Mouse (Mus musculus) heart, postnatal 0 days (tissue): ENCODE data around the gene Gm16867. TPM values are rescaled to one million over a fixed set of nuclear protein-coding genes. Genes with fewer than 3 reads are reported as not detected.
A peak's percentile ranks its signal among the peaks of the same experiment; 100 is the strongest.
"Not testable (repeated sequence)": the region's sequence is repeated elsewhere in the genome, so short reads cannot be mapped to it uniquely, and the experiment has no call there.

ENCODE experiments used
- ATAC-seq: fragments of 200-750 bp; cut with Nextera tagmentation; 2 replicates; pipeline ENCODE4 v1.8.0; 2017; ENCODE audit warnings: low read depth, moderate number of reproducible peaks, moderate library complexity; ENCODE audit not compliant: insufficient read depth
- DNase-seq: peaks from one replicate; pipeline ENCODE4 v3.0.0-alpha.2; 2016; ENCODE audit warnings: low spot score
- H3K27ac ChIP-seq: fragments of 300-500 bp; sonication (generic); 2 replicates; pipeline ENCODE4 v1.5.1; 2014; ENCODE audit warnings: low read depth, mild to moderate bottlenecking
- H3K27me3 ChIP-seq: fragments of 300-500 bp; sonication (generic); 2 replicates; pipeline ENCODE4 v1.6.1; 2014; ENCODE audit warnings: low read length, mixed read lengths; ENCODE audit not compliant: control insufficient read depth, insufficient read depth
- H3K36me3 ChIP-seq: fragments of 300-500 bp; sonication (generic); replicated peaks from 2 replicates; pipeline ENCODE4 v1.6.1; 2014; ENCODE audit warnings: low read length, mixed read lengths; ENCODE audit not compliant: control insufficient read depth, insufficient read depth
- H3K4me1 ChIP-seq: fragments of 300-500 bp; sonication (generic); 2 replicates; pipeline ENCODE4 v1.6.1; 2014; ENCODE audit warnings: antibody characterized with exemption; ENCODE audit not compliant: control insufficient read depth, insufficient read depth
- H3K4me2 ChIP-seq: fragments of 300-500 bp; sonication (generic); 2 replicates; pipeline ENCODE4 v1.6.1; 2014; ENCODE audit warnings: low read depth, mild to moderate bottlenecking, low read length, moderate library complexity
- H3K4me3 ChIP-seq: fragments of 300-500 bp; sonication (generic); 2 replicates; pipeline ENCODE4 v1.5.1; 2014; ENCODE audit warnings: low read depth, low read length
- H3K9ac ChIP-seq: fragments of 300-500 bp; sonication (generic); replicated peaks from 2 replicates; pipeline ENCODE4 v1.6.1; 2014; ENCODE audit warnings: low read depth, low read length, mixed read lengths
- H3K9me3 ChIP-seq: fragments of 300-500 bp; sonication (generic); replicated peaks from 2 replicates; pipeline ENCODE4 v1.6.1; 2016; ENCODE audit warnings: low read length; ENCODE audit not compliant: control insufficient read depth
- whole genome bisulfite sequencing: fragments of 180-500 bp; shearing (Covaris S2); extraction: QIAGEN DNeasy Blood & Tissue Kit; methylation state at CpG from one replicate; pipeline ENCODE4 v1.1.7; 2014; 5-methylcytosine and 5-hydroxymethylcytosine counted together
- polyA plus RNA-seq: library from polyadenylated mRNA; unstranded; fragments of >200 nt; fragmentation: Nextera tagmentation; extraction: Ambion mirVana; gene quantifications from 2 replicates; pipeline ENCODE4 v1.2.1, GENCODE M21; 2015
- total RNA-seq: library from RNA; depleted of rRNA; stranded (reverse); fragments of >200 nt; gene quantifications from 2 replicates; pipeline ENCODE4 v1.2.3, GENCODE M21; 2014; ENCODE audit warnings: low replicate concordance

Gene Gm16867
- total and polyA plus RNA-seq, 2 experiments from 2014 or later: not detected

GRCm38 (mm10) chr14:69448845-69449244 is 54.3 kb downstream of the Gm16867 start:
- not testable (repeated sequence) for H3K4me1 ChIP-seq, ATAC-seq, H3K9me3 ChIP-seq, H3K27me3 ChIP-seq, H3K9ac ChIP-seq, DNase-seq, H3K36me3 ChIP-seq, H3K4me2 ChIP-seq, H3K4me3 ChIP-seq, H3K27ac ChIP-seq
- no CpG with 5 or more reads among the region's 10 CpGs for WGBS

- not testable (repeated sequence) for H3K27me3 ChIP-seq, H3K9me3 ChIP-seq, H3K27ac ChIP-seq, H3K4me3 ChIP-seq, H3K4me2 ChIP-seq, H3K36me3 ChIP-seq, H3K4me1 ChIP-seq, H3K9ac ChIP-seq, DNase-seq
- whole genome bisulfite sequencing: no CpG with 5 or more reads among the region's 1 CpGs
- ATAC-seq: peak; percentile 34; the same call in 1 of the 2 replicates
These were observed 56.2 kb downstream of the Gm16867 start for GRCm38 (mm10) chr14:69447006-69447405.

GRCm38 (mm10) chr14:69443092-69443692 is 60.0 kb downstream of the Gm16867 start:
- not testable (repeated sequence) for H3K27me3 ChIP-seq, H3K27ac ChIP-seq, H3K36me3 ChIP-seq, DNase-seq, H3K4me3 ChIP-seq, H3K4me2 ChIP-seq, H3K4me1 ChIP-seq, H3K9me3 ChIP-seq, H3K9ac ChIP-seq
- WGBS: no CpG with 5 or more reads among the region's 7 CpGs
- peak; percentile 64 for ATAC-seq

- not testable (repeated sequence) for DNase-seq, H3K9ac ChIP-seq, H3K4me2 ChIP-seq, H3K36me3 ChIP-seq, H3K27me3 ChIP-seq, H3K27ac ChIP-seq, H3K4me3 ChIP-seq, H3K4me1 ChIP-seq, ATAC-seq, H3K9me3 ChIP-seq
- no CpG with 5 or more reads among the region's 7 CpGs for WGBS
These were observed 62.2 kb downstream of the Gm16867 start for GRCm38 (mm10) chr14:69440955-69441354.

GRCm38 (mm10) chr14:69438678-69439214 is 64.4 kb downstream of the Gm16867 start:
- no CpG with 5 or more reads among the region's 7 CpGs for WGBS
- not testable (repeated sequence) for H3K4me3 ChIP-seq, H3K27ac ChIP-seq, DNase-seq, H3K36me3 ChIP-seq, H3K4me1 ChIP-seq, H3K27me3 ChIP-seq, H3K9me3 ChIP-seq, H3K4me2 ChIP-seq, H3K9ac ChIP-seq
- ATAC-seq: peak; percentile 56

GRCm38 (mm10) chr14:69421003-69421402 is 82.2 kb downstream of the Gm16867 start:
- H3K36me3 ChIP-seq, H3K4me3 ChIP-seq, H3K9ac ChIP-seq, H3K27ac ChIP-seq, H3K9me3 ChIP-seq, H3K4me2 ChIP-seq, H3K4me1 ChIP-seq, H3K27me3 ChIP-seq, DNase-seq: not testable (repeated sequence)
- peak; percentile 57 for ATAC-seq
- WGBS: no CpG with 5 or more reads among the region's 7 CpGs

GRCm38 (mm10) chr14:69417545-69417944 is 85.6 kb downstream of the Gm16867 start:
- H3K9me3 ChIP-seq, H3K36me3 ChIP-seq, DNase-seq, H3K9ac ChIP-seq, H3K27me3 ChIP-seq, H3K4me3 ChIP-seq, H3K4me1 ChIP-seq, H3K27ac ChIP-seq, H3K4me2 ChIP-seq: not testable (repeated sequence)
- ATAC-seq: peak; percentile 47; the same call in 1 of the 2 replicates
- WGBS: no CpG with 5 or more reads among the region's 7 CpGs
